In the genomic region with DNA sequence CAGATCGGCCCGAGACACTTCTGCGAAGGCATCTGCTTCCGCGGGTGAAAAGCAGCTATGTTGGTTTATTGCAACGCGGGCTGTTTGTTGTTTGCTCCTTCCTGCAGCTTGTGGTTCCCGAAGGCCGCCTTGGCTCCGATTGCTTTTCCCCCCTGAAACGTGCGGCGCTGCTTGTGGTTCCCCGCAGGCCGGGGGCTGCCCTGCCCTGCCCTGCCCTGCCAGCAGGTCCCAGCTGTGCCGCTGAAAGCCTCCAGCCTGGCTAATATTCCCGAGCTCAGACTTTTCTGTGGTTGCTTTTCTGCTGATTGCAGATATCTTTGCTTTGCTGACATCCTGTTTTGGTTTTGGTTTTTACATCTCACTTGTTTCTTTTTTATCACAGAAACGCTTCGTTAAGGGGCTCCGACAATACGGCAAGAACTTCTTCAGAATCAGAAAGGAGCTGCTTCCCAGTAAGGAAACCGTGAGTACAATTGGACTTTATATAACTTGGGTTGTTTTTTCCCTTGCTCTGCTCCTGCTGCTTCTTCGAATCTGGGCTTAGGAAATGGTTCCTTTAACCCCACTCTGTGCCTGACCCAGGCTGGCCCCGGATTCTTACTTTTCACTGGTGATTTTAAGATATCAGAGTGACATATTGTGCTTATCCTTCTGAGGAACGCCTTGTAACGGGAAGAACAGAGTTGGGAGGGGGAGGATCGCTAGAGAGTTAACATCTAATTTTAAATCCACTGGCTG, we compare ENCODE assay signal across 8 mouse cellular contexts.
DNase-seq lines count a peak whose midpoint lies in the region; ATAC-seq and TF ChIP-seq lines count a peak whose summit lies in the region.

No protein-coding gene starts in this region.

- peaks cover 46% of the 10 kb centered on the region for H3K4me1 ChIP-seq in erythroblast, embryonic 14.5 days (ENCODE audit: control insufficient read depth)
- H3K4me1 ChIP-seq in limb, embryonic 14.5 days (ENCODE audit: control insufficient read depth, insufficient read depth, low read length), result peaks cover 20% of the 10 kb centered on the region
- H3K4me1 ChIP-seq in midbrain, embryonic 14.5 days (ENCODE audit: control insufficient read depth, insufficient read depth, low read length), result peaks cover 31% of the 10 kb centered on the region

- no peaks in the 10 kb centered on the region for H3K9me3 ChIP-seq in erythroblast, embryonic 14.5 days (ENCODE audit: control insufficient read depth, low read length)
- H3K9me3 ChIP-seq in limb, embryonic 14.5 days (ENCODE audit: control insufficient read depth, low read length), result no peaks in the 10 kb centered on the region
- H3K9me3 ChIP-seq in midbrain, embryonic 14.5 days (ENCODE audit: control insufficient read depth, low read length), result no peaks in the 10 kb centered on the region

- peak; percentile 44 to 51 for ATAC-seq in hematopoietic stem cell, adult 5-6 weeks (replicated peaks in 1 of 2; ENCODE audit: insufficient read depth in 1 of 2, low FRiP score in 2 of 2, low TSS enrichment in 1 of 2, low read depth in 1 of 2, poor library complexity in 2 of 2, severe bottlenecking in 2 of 2)
- peak; percentile 50; the same call in 1 of the 2 replicates for ATAC-seq in limb, embryonic 14.5 days (ENCODE audit: low FRiP score, low read depth)
- ATAC-seq in midbrain, embryonic 14.5 days (ENCODE audit: low FRiP score, low TSS enrichment), result no peak; the same call in 1 of the 2 replicates

- H3K9ac ChIP-seq in limb, embryonic 14.5 days (ENCODE audit: low read depth, low read length, severe bottlenecking), result peak overlapping the region; percentile 95
- H3K9ac ChIP-seq in midbrain, embryonic 14.5 days (replicated peaks; ENCODE audit: low read length), result peak overlapping the region; percentile 91

- DNase-seq in left cerebral cortex, adult 2 months (ENCODE audit: extremely low spot score in 1 of 2, low spot score in 2 of 2), result peak; percentile 38 to 46
- no peak for DNase-seq in left cerebral cortex, adult 11 months (ENCODE audit: low spot score)
- peak; percentile 55 for DNase-seq in MN1 (ENCODE audit: low spot score)
- DNase-seq in limb, embryonic 14.5 days (ENCODE audit: low spot score), result peak; percentile 58
- peak; percentile 71 for DNase-seq in midbrain, embryonic 14.5 days
- no peak for DNase-seq in cerebellum, adult 9-11 months

- peak overlapping the region; percentile 99 for H3K27ac ChIP-seq in left cerebral cortex, adult 2 months
- H3K27ac ChIP-seq in limb, embryonic 14.5 days (replicated peaks; ENCODE audit: low read depth, low read length), result peak overlapping the region; percentile 90
- peak overlapping the region; percentile 92 for H3K27ac ChIP-seq in midbrain, embryonic 14.5 days (replicated peaks; ENCODE audit: low read depth, low read length)

- TF ChIP-seq CTCF in left cerebral cortex, adult 2 months (IDR thresholded peaks at IDR 0.05), result peak; percentile 11

- H3K4me3 ChIP-seq in left cerebral cortex, adult 2 months, result peak overlapping the region; percentile 90
- peak overlapping the region; percentile 91 for H3K4me3 ChIP-seq in erythroblast, embryonic 14.5 days (replicated peaks)
- H3K4me3 ChIP-seq in limb, embryonic 14.5 days (replicated peaks; ENCODE audit: low read length), result peak overlapping the region; percentile 92
- peak overlapping the region; percentile 82 for H3K4me3 ChIP-seq in midbrain, embryonic 14.5 days (replicated peaks; ENCODE audit: low read depth, low read length)

- 0 out of 2 replicates have a peak, but pooled peaks have one; percentile 2 for TF ChIP-seq POLR2A in limb, embryonic 14.5 days (IDR thresholded peaks at IDR 0.05; ENCODE audit: borderline replicate concordance, extremely low read depth, insufficient read depth, insufficient read length)

- intact Hi-C loops in left cerebral cortex, adult 2 months (cut with DNase I), result loop anchor here (2.0 kb wide), 1 partner anchor 81 kb away; no protein-coding TSS in a partner anchor

- H3K36me3 ChIP-seq in erythroblast, embryonic 14.5 days (ENCODE audit: control insufficient read depth), result peaks cover 7% of the 10 kb centered on the region
- peaks cover 15% of the 10 kb centered on the region for H3K36me3 ChIP-seq in limb, embryonic 14.5 days (ENCODE audit: control insufficient read depth, insufficient read depth, low read length)
- 0 out of 2 replicates have a peak, but pooled peaks cover 7% of the 10 kb centered on the region for H3K36me3 ChIP-seq in midbrain, embryonic 14.5 days (ENCODE audit: control insufficient read depth, insufficient read depth, low read length)

- WGBS in limb, embryonic 14.5 days, result under 1% methylated on average over 24 of the region's 27 CpGs
- 2% methylated on average over 27 of the region's 27 CpGs for WGBS in midbrain, embryonic 14.5 days

- no peaks in the 10 kb centered on the region for H3K27me3 ChIP-seq in erythroblast, embryonic 14.5 days (ENCODE audit: control insufficient read depth)
- no peaks in the 10 kb centered on the region for H3K27me3 ChIP-seq in limb, embryonic 14.5 days (ENCODE audit: control insufficient read depth, insufficient read depth, low read length)
- no peaks in the 10 kb centered on the region for H3K27me3 ChIP-seq in midbrain, embryonic 14.5 days (ENCODE audit: control insufficient read depth, insufficient read depth, low read length)

- peak overlapping the region; percentile 77 for H3K4me2 ChIP-seq in limb, embryonic 14.5 days (replicated peaks; ENCODE audit: low read depth, low read length, severe bottlenecking)
- peak overlapping the region; percentile 91 for H3K4me2 ChIP-seq in midbrain, embryonic 14.5 days (ENCODE audit: low read length)

Comparison
In these comparisons a context has a peak if more than half of its experiments do, and no peak if none do; other contexts are left out.
1. DNase-seq: peak in left cerebral cortex, adult 2 months (2 of 2), MN1 (single experiment), limb, embryonic 14.5 days (single experiment) and midbrain, embryonic 14.5 days (single experiment); none in left cerebral cortex, adult 11 months (single experiment) and cerebellum, adult 9-11 months (single experiment).
2. Peak in every context shown above with its lines, with median percentiles within 50 percentile points of each other: H3K27ac ChIP-seq and H3K4me3 ChIP-seq.